Mouse (Mus musculus) kidney, embryonic 16.5 days (tissue): ENCODE results near the gene Lgals9. TPM values are rescaled to one million over a fixed set of nuclear protein-coding genes. Genes with fewer than 3 reads are reported as not detected.
A peak's percentile ranks its signal among the peaks of the same experiment; 100 is the strongest.

Experiments used
- ATAC-seq: fragments of 200-750 bp; cut with Nextera tagmentation; 2 replicates; pipeline ENCODE4 v1.8.0; 2017; ENCODE audit warnings: moderate TSS enrichment; ENCODE audit not compliant: low FRiP score, low TSS enrichment
- H3K27ac ChIP-seq: fragments of 300-500 bp; sonication (generic); 2 replicates; pipeline ENCODE4 v1.5.1; 2014; ENCODE audit warnings: low read length
- H3K27me3 ChIP-seq: fragments of 300-500 bp; sonication (generic); 2 replicates; pipeline ENCODE4 v1.6.1; 2014; ENCODE audit warnings: low read length, control low read depth, mixed read lengths; ENCODE audit not compliant: insufficient read depth
- H3K36me3 ChIP-seq: fragments of 300-500 bp; sonication (generic); 2 replicates; pipeline ENCODE4 v1.6.1; 2014; ENCODE audit warnings: low read length, control low read depth, mixed read lengths; ENCODE audit not compliant: insufficient read depth
- H3K4me1 ChIP-seq: fragments of 300-500 bp; sonication (generic); 2 replicates; pipeline ENCODE4 v1.6.1; 2014; ENCODE audit warnings: low read length, control low read depth, mixed read lengths; ENCODE audit not compliant: insufficient read depth
- H3K4me2 ChIP-seq: fragments of 300-500 bp; sonication (generic); replicated peaks from 2 replicates; pipeline ENCODE4 v1.6.1; 2014; ENCODE audit warnings: low read depth, low read length
- H3K4me3 ChIP-seq: fragments of 300-500 bp; sonication (generic); 2 replicates; pipeline ENCODE4 v1.5.1; 2014; ENCODE audit warnings: mild to moderate bottlenecking, low read length
- H3K9ac ChIP-seq: fragments of 300-500 bp; sonication (generic); replicated peaks from 2 replicates; pipeline ENCODE4 v1.6.1; 2014; ENCODE audit warnings: low read length
- H3K9me3 ChIP-seq: fragments of 300-500 bp; sonication (generic); 2 replicates; pipeline ENCODE4 v1.6.1; 2016; ENCODE audit warnings: low read length, control low read depth
- whole genome bisulfite sequencing: fragments of 180-500 bp; shearing (Covaris S2); extraction: QIAGEN DNeasy Blood & Tissue Kit; methylation state at CpG from one replicate; pipeline ENCODE4 v1.1.7; 2014; 5-methylcytosine and 5-hydroxymethylcytosine counted together
- polyA plus RNA-seq: library from polyadenylated mRNA; unstranded; fragments of >200 nt; fragmentation: Nextera tagmentation; extraction: Ambion mirVana; gene quantifications from 2 replicates; pipeline ENCODE4 v1.2.1, GENCODE M21; 2015

Gene Lgals9
- polyA plus RNA-seq, 1 experiment from 2014 or later = 59.5 TPM

DNA sequence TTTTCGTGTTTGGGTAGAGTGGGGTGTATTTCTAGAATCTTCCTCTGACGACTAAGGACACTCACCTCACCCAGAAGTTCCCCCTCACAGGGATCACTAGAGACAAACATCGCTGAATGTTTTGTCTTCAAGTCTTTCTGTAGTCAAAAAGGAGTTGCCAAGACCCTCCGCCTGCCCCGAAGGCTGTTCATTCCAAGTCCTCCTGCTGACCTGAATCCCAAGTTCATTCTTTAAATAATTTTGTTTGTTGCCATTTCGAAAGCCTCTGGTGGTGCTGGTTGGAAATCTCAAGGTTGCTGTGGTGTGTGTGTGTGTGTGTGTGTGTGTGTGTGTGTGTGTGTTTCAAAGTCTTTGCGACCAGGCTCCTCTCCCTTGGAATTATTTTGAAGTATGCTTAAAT lies 50.4 kb downstream of the Lgals9 start:
- Histone ChIP-seq H3K9me3 (no peaks in the 10 kb centered on the region), H3K27ac (no peak overlapping the region), H3K27me3 (no peaks in the 10 kb centered on the region), H3K9ac (no peak overlapping the region), H3K36me3 (no peaks in the 10 kb centered on the region), H3K4me3 (no peak overlapping the region), H3K4me2 (no peak overlapping the region), H3K4me1 (no peaks in the 10 kb centered on the region)
- WGBS = 86% methylated on average over 7 of the region's 7 CpGs
- no peak for ATAC-seq

DNA sequence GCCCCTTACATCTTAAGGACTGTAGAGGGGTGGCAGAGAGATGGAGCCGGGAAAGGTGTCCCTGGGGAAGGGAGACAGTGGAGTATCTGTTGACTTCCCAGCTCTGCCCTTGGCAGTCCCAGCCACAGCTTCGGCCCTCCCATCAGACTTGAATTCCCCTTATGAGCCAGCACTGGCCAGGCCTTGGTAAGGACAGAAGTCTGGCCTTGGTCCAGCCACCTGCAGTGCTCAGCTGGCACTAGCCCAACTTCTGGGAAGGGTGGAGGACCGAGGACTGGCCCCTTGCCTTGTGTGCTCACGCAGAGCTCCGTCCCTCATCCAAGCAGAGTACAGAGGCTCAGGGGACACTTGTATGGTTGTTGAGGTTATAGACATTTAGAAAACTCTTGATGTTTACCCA lies 55.4 kb downstream of the Lgals9 start:
- Histone ChIP-seq H3K9me3 (no peaks in the 10 kb centered on the region), H3K4me2 (no peak overlapping the region), H3K27me3 (peaks cover 26% of the 10 kb centered on the region), H3K36me3 (no peaks in the 10 kb centered on the region), H3K4me1 (peaks cover 9% of the 10 kb centered on the region), H3K27ac (no peak overlapping the region), H3K9ac (no peak overlapping the region), H3K4me3 (no peak overlapping the region)
- ATAC-seq = peak; percentile 51; the same call in 1 of the 2 replicates
- WGBS = 53% methylated on average over 5 of the region's 5 CpGs

DNA sequence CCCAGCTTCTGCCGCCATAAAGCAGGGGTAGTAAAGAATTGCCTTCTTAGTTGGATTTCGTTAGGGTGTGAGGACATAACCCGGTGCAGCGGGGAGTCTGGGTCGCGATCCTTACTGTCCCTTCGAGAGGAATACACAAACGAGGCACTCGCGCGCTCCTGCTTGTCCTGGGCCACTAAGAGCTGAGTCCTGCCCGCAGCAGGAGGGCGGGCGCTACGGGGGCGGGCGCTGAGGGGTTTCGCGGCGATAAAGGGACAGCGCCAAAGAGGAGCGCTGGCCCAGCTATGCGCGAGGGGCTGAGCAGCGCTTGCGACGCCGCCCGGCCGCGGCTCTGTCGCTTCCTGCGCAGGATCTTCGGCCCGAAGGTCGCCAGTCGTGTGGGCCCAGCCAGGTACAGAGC lies 59.8 kb downstream of the Lgals9 start:
- no peaks in the 10 kb centered on the region for H3K9me3 ChIP-seq
- peak; percentile 42; the same call in 1 of the 2 replicates for ATAC-seq
- peak overlapping the region; percentile 64 for H3K4me2 ChIP-seq
- H3K36me3 ChIP-seq = no peaks in the 10 kb centered on the region
- H3K27me3 ChIP-seq = peaks cover 37% of the 10 kb centered on the region
- no peak overlapping the region for H3K27ac ChIP-seq
- H3K9ac ChIP-seq = peak overlapping the region; percentile 61
- 0% methylated on average over 36 of the region's 37 CpGs for WGBS
- peak overlapping the region; percentile 49 for H3K4me3 ChIP-seq
- peaks cover 12% of the 10 kb centered on the region for H3K4me1 ChIP-seq

DNA sequence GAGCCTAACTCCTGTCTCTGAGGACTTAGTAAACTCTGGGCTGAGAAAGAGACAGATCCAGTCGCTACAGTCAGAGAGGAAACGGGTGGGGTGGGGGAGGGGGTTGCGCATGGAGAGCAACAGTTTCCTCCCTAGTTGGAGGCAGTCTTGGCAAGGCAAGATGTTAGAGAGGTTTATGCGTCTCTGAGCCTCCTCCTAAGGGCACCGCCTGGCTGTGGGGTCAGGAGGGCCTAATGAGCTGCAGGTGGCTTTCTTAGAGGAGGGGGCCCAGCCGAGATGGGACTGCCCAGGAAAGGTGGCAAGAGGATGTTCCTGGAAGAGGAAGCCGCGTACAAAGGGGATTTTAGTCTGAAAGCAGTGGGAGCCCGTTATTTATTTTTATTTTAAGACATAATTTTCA lies 60.6 kb downstream of the Lgals9 start:
- no peaks in the 10 kb centered on the region for H3K9me3 ChIP-seq
- no peak overlapping the region for H3K4me3 ChIP-seq
- H3K9ac ChIP-seq = no peak overlapping the region
- no peak for ATAC-seq
- WGBS = 11% methylated on average over 9 of the region's 9 CpGs
- peaks cover 37% of the 10 kb centered on the region for H3K27me3 ChIP-seq
- peaks cover 12% of the 10 kb centered on the region for H3K4me1 ChIP-seq
- no peaks in the 10 kb centered on the region for H3K36me3 ChIP-seq
- H3K27ac ChIP-seq = no peak overlapping the region
- no peak overlapping the region for H3K4me2 ChIP-seq

DNA sequence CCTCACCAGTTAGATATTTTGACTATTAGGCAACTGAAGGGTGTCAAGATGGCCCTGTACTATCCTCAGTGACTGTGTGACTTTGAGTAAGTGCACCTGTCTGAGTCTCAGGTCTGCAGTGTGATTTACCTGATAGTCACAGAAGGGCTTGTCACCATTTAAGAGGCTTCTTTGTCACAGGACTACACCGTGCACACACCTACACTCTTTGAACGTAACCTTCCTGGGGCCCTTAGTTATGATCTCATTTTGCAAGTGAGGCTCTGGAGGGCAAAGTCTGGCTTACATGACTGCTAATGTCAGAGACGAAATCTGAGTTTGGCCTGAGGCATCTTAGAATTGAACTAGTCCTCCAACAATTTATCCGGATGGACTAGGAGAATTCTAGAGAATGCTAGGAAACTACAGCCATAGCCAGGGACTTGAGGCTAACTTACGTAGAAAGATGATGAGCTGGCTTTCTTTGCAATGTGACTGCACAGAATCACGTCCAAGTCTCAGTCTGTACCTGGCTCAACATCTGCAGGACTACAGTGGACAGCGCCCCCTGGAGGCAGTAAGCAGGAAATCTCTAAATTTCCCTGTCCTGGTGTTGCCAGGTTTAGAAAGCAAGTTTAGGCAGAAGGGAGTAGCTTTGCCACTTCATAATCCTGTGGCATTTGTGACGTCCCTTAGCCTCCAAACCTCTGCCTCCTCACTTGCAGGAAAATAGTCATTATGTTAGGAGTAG lies 61.9 kb downstream of the Lgals9 start:
- Histone ChIP-seq H3K27ac (no peak overlapping the region), H3K36me3 (no peaks in the 10 kb centered on the region), H3K27me3 (peaks cover 37% of the 10 kb centered on the region), H3K4me3 (no peak overlapping the region), H3K9me3 (no peaks in the 10 kb centered on the region), H3K4me2 (no peak overlapping the region), H3K9ac (no peak overlapping the region), H3K4me1 (peaks cover 12% of the 10 kb centered on the region)
- 37% methylated on average over 8 of the region's 8 CpGs for WGBS
- ATAC-seq = no peak

DNA sequence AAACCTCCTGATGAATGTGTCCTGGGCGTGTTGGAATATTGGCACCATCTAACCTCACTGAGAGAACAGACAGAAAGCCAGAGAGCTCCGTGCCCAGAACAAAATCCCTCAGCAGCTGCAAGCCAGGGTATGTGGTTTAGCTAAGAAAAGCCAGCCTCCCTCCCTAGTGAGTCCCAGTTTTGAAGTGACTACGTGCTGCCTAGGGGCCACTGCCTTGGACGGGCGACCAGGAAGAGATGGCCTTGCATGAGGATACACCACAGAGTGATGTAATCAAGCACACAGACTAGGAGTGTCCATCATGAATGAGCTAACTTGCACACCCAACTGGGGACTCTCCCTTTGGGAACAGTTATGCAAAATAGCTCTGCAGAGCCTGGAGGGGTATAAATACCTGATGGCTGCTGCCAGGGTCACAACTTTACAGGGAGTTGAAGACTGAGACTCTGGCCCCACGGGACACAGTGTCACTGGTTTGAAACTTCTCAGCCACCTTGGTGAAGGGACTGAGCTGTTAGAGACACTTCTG lies 64.3 kb downstream of the Lgals9 start, which contains the start of gene Nos2:
Nos2 (plus strand) TSS at position 377 of the 529 bp plus-strand sequence.
- no peak within 1 kb of the TSS for H3K4me2 ChIP-seq
- ATAC-seq = no peak
- no peaks in the 10 kb centered on the region for H3K9me3 ChIP-seq
- H3K27me3 ChIP-seq = peaks cover 23% of the 10 kb centered on the region
- 50% methylated on average over 6 of the region's 6 CpGs for WGBS
- H3K4me3 ChIP-seq = no peak within 1 kb of the TSS
- no peak within 1 kb of the TSS for H3K9ac ChIP-seq
- H3K36me3 ChIP-seq = no peaks in the 10 kb centered on the region
- H3K4me1 ChIP-seq = peaks cover 12% of the 10 kb centered on the region
- H3K27ac ChIP-seq = no peak within 1 kb of the TSS

DNA sequence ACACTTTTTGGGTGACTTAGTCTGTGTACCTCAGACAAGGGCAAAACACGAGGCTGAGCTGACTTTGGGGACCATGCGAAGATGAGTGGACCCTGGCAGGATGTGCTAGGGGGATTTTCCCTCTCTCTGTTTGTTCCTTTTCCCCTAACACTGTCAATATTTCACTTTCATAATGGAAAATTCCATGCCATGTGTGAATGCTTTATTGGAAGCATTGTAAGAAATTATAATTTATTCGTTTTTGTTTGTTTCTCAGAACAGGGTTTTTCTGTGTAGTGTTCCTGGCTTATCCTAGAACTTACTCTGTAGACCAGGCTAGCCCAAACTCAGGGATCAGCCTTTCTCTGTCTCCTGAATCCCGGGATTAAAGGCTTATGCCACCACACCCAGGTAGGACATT lies 65.0 kb downstream of the Lgals9 start:
- Histone ChIP-seq H3K9me3 (no peaks in the 10 kb centered on the region), H3K9ac (no peak overlapping the region), H3K27ac (no peak overlapping the region), H3K4me1 (peaks cover 7% of the 10 kb centered on the region), H3K36me3 (no peaks in the 10 kb centered on the region), H3K4me2 (no peak overlapping the region), H3K27me3 (peaks cover 16% of the 10 kb centered on the region), H3K4me3 (no peak overlapping the region)
- ATAC-seq = no peak
- WGBS = 72% methylated on average over 4 of the region's 4 CpGs

DNA sequence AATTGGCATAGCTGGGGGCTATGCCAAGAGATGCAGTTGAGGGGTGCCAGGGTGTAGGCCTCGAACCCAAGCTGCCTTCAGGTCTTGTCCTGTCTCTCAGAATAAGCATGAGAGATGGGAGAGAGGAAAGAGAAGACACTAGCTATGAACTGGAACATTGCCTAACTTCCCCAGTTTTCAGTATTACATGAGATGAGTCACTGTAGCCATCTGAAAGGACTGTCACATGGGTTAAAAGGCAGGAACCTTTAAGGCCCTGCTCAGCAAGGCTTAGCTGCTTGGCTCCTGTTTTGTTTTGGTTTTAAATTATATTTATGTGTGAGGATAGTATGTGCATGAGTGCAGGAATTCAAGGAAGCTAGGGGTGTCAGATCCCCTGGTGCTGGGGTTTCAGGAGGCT lies 68.3 kb downstream of the Lgals9 start:
- Histone ChIP-seq H3K27ac (no peak overlapping the region), H3K9me3 (no peaks in the 10 kb centered on the region), H3K36me3 (no peaks in the 10 kb centered on the region), H3K4me3 (no peak overlapping the region), H3K4me1 (no peaks in the 10 kb centered on the region), H3K9ac (no peak overlapping the region), H3K4me2 (no peak overlapping the region), H3K27me3 (no peaks in the 10 kb centered on the region; the same call in 1 of the 2 replicates)
- WGBS = 72% methylated on average over 1 of the region's 1 CpGs
- no peak for ATAC-seq

DNA sequence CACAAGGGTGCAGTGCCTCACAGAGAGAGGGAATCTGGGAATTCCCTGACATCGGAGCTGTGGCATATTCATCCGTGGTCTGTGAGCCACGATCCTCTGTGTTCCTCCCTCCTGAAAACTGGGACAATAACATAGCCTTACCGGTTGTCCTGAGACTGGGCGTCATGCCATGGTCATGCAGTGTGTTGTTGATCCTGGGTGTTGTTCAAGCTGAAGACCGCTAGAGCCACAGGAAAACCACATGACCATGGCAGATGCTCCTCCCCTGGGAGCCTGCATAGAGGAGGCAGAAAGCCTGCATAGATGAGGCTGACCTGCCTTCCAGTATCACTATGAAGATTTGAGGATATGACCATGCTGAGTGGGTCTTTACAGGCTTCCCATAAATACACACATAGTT lies 69.3 kb downstream of the Lgals9 start:
- H3K27me3 ChIP-seq = no peaks in the 10 kb centered on the region; the same call in 1 of the 2 replicates
- no peak overlapping the region for H3K27ac ChIP-seq
- H3K9me3 ChIP-seq = no peaks in the 10 kb centered on the region
- ATAC-seq = no peak
- no peak overlapping the region for H3K9ac ChIP-seq
- H3K36me3 ChIP-seq = no peaks in the 10 kb centered on the region
- H3K4me3 ChIP-seq = no peak overlapping the region
- 77% methylated on average over 6 of the region's 6 CpGs for WGBS
- H3K4me1 ChIP-seq = no peaks in the 10 kb centered on the region
- no peak overlapping the region for H3K4me2 ChIP-seq
